Mouse (Mus musculus): ENCODE measurements around the gene Scrt2.

DNA sequence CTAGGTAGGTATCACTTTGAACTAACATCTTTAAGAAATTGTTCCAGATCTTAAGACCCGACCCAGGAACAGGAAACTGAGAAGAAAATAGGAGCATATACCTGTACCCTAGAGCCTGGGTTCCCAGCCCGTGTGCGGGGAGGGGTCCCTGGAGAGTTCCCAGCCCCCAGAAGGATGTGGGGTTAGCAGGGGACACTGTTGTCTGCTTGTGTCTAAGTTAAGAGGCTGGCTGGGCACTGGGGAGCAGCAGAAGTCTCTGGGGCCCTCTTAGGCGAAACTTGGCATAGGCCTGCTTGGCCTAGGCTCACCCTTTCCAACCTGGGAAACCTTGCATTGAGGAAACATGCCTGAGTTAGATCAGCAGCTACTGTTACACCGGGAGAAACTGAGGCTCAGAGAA, 63.2 kb downstream of the Scrt2 start:
- no peak for TF ChIP-seq CTCF (IDR thresholded peaks at IDR 0.05; ENCODE audit: extremely low read depth, insufficient read depth, insufficient read length, insufficient replicate concordance)
- TF ChIP-seq POLR2A (IDR thresholded peaks at IDR 0.05; ENCODE audit: low read depth, low read length) = no peak
